19 mouse cellular contexts compared by ENCODE assay signal in the genomic region with DNA sequence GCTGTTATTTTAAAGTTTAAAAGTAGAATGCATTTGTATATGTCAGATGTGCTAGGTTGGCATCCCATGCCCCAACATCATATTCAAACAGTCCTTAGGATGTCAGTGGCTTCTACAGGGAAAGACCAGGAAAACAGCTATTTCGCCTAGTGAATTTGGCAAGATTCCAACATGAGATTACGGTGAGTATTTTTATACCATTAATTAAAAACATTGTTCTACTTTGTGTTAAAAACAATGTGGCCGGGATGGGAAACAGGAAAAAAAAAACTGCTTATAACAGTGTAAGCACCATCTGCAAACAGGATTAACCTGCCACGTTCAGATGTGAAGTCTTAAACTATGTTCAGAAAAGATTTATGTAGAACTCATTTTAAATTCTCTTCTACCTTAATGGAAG. TPM values are rescaled to one million over a fixed set of nuclear protein-coding genes. Genes with fewer than 3 reads are reported as not detected.
DNase-seq lines count a peak whose midpoint lies in the region; ATAC-seq and TF ChIP-seq lines count a peak whose summit lies in the region.
"Had no signal": no experiment of that assay in that cellular context is flagged by ENCODE, and none has a peak within 500 bp of the region (broad histone marks: within the 10 kb centered on the region; RNA-seq: fewer than 3 reads in every experiment).

No protein-coding gene starts in this region.

- no peak for ATAC-seq in heart, embryonic 15.5 days (replicated peaks; ENCODE audit: insufficient number of reproducible peaks, insufficient read depth, low FRiP score, low read depth)
- 0 out of 2 replicates have a peak, but pooled peaks have one; percentile 40 for ATAC-seq in limb, embryonic 12.5 days (ENCODE audit: insufficient number of reproducible peaks, insufficient read depth, low FRiP score, low TSS enrichment, low read depth)
- 0 out of 2 replicates have a peak, but pooled peaks have one; percentile 24 for ATAC-seq in limb, embryonic 14.5 days (ENCODE audit: low FRiP score, low read depth)
- no peak for ATAC-seq in stomach, embryonic 15.5 days (ENCODE audit: insufficient read depth, low FRiP score, low read depth)
- ATAC-seq in liver, embryonic 11.5 days (replicated peaks; ENCODE audit: low FRiP score) = no peak

- H3K4me1 ChIP-seq in heart, embryonic 15.5 days (replicated peaks) = 0 out of 2 replicates have a peak, but pooled peaks cover 4% of the 10 kb centered on the region
- H3K4me1 ChIP-seq in heart, embryonic 10.5 days = 0 out of 2 replicates have a peak, but pooled peaks cover under 1% of the 10 kb centered on the region
- peaks cover 7% of the 10 kb centered on the region; the same call in 1 of the 2 replicates for H3K4me1 ChIP-seq in limb, embryonic 12.5 days (replicated peaks)
- H3K4me1 ChIP-seq in limb, embryonic 10.5 days = peaks cover 8% of the 10 kb centered on the region
- no peaks in the 10 kb centered on the region for H3K4me1 ChIP-seq in limb, embryonic 14.5 days (ENCODE audit: control insufficient read depth, insufficient read depth, low read length)
- H3K4me1 ChIP-seq in stomach, embryonic 15.5 days = no peaks in the 10 kb centered on the region
- no peaks in the 10 kb centered on the region for H3K4me1 ChIP-seq in liver, embryonic 11.5 days (replicated peaks; ENCODE audit: control insufficient read depth, insufficient read depth, low read length)
- H3K4me1 ChIP-seq: hindbrain, embryonic 10.5 days; megakaryocyte, embryonic 14.5 days had no signal

- DNase-seq in heart, embryonic 10.5 days (ENCODE audit: low spot score) = no peak
- DNase-seq in limb, embryonic 10.5 days (ENCODE audit: low spot score) = no peak
- no peak for DNase-seq in limb, embryonic 14.5 days (ENCODE audit: low spot score)
- no peak for DNase-seq in liver, embryonic 11.5 days (ENCODE audit: low spot score)
- DNase-seq: adrenal gland, postnatal 25 days; cerebellum, adult 2 months; layer of hippocampus, adult 9-11 months; liver, postnatal 0 days; right cerebral cortex, adult 18-20 months had no signal

- no peaks in the 10 kb centered on the region for H3K27me3 ChIP-seq in heart, embryonic 15.5 days
- no peaks in the 10 kb centered on the region for H3K27me3 ChIP-seq in heart, embryonic 10.5 days (ENCODE audit: insufficient read depth, poor library complexity, severe bottlenecking)
- no peaks in the 10 kb centered on the region for H3K27me3 ChIP-seq in limb, embryonic 12.5 days
- no peaks in the 10 kb centered on the region for H3K27me3 ChIP-seq in limb, embryonic 10.5 days (ENCODE audit: low read depth, poor library complexity, severe bottlenecking)
- H3K27me3 ChIP-seq in limb, embryonic 14.5 days (ENCODE audit: control insufficient read depth, insufficient read depth, low read length) = no peaks in the 10 kb centered on the region
- no peaks in the 10 kb centered on the region for H3K27me3 ChIP-seq in stomach, embryonic 15.5 days (replicated peaks)
- no peaks in the 10 kb centered on the region for H3K27me3 ChIP-seq in liver, embryonic 11.5 days (replicated peaks; ENCODE audit: control insufficient read depth, insufficient read depth, low read length)
- H3K27me3 ChIP-seq: limb, embryonic 15.5 days; megakaryocyte, embryonic 14.5 days had no signal

- H3K4me3 ChIP-seq in heart, embryonic 15.5 days = no peak overlapping the region
- H3K4me3 ChIP-seq in heart, embryonic 10.5 days = no peak overlapping the region
- no peak overlapping the region for H3K4me3 ChIP-seq in limb, embryonic 12.5 days (replicated peaks)
- no peak overlapping the region for H3K4me3 ChIP-seq in limb, embryonic 10.5 days
- no peak overlapping the region for H3K4me3 ChIP-seq in limb, embryonic 14.5 days (replicated peaks; ENCODE audit: low read length)
- H3K4me3 ChIP-seq in stomach, embryonic 15.5 days (replicated peaks) = no peak overlapping the region
- H3K4me3 ChIP-seq in liver, embryonic 11.5 days (ENCODE audit: low read depth, low read length) = no peak overlapping the region
- H3K4me3 ChIP-seq: hindbrain, embryonic 10.5 days; limb, embryonic 15.5 days; megakaryocyte, embryonic 14.5 days had no signal

- H3K36me3 ChIP-seq in heart, embryonic 15.5 days = no peaks in the 10 kb centered on the region
- 0 out of 2 replicates have a peak, but pooled peaks cover 2% of the 10 kb centered on the region for H3K36me3 ChIP-seq in heart, embryonic 10.5 days
- no peaks in the 10 kb centered on the region for H3K36me3 ChIP-seq in limb, embryonic 12.5 days
- no peaks in the 10 kb centered on the region for H3K36me3 ChIP-seq in limb, embryonic 10.5 days
- no peaks in the 10 kb centered on the region for H3K36me3 ChIP-seq in limb, embryonic 14.5 days (ENCODE audit: control insufficient read depth, insufficient read depth, low read length)
- no peaks in the 10 kb centered on the region for H3K36me3 ChIP-seq in stomach, embryonic 15.5 days
- H3K36me3 ChIP-seq in liver, embryonic 11.5 days (ENCODE audit: control insufficient read depth, insufficient read depth, low read length) = no peaks in the 10 kb centered on the region
- H3K36me3 ChIP-seq: hindbrain, embryonic 10.5 days; limb, embryonic 15.5 days had no signal

- no peak overlapping the region for H3K4me2 ChIP-seq in heart, embryonic 15.5 days
- no peak overlapping the region for H3K4me2 ChIP-seq in limb, embryonic 12.5 days
- no peak overlapping the region for H3K4me2 ChIP-seq in limb, embryonic 14.5 days (replicated peaks; ENCODE audit: low read depth, low read length, severe bottlenecking)
- no peak overlapping the region for H3K4me2 ChIP-seq in stomach, embryonic 15.5 days
- no peak overlapping the region for H3K4me2 ChIP-seq in liver, embryonic 11.5 days
- H3K4me2 ChIP-seq: limb, embryonic 15.5 days had no signal

- H3K9me3 ChIP-seq in heart, embryonic 15.5 days (replicated peaks) = no peaks in the 10 kb centered on the region
- no peaks in the 10 kb centered on the region for H3K9me3 ChIP-seq in heart, embryonic 10.5 days
- H3K9me3 ChIP-seq in limb, embryonic 12.5 days = no peaks in the 10 kb centered on the region
- no peaks in the 10 kb centered on the region for H3K9me3 ChIP-seq in limb, embryonic 10.5 days (replicated peaks)
- no peaks in the 10 kb centered on the region for H3K9me3 ChIP-seq in limb, embryonic 14.5 days (ENCODE audit: control insufficient read depth, low read length)
- H3K9me3 ChIP-seq in stomach, embryonic 15.5 days = no peaks in the 10 kb centered on the region
- H3K9me3 ChIP-seq in liver, embryonic 11.5 days (ENCODE audit: control insufficient read depth, low read length) = no peaks in the 10 kb centered on the region
- H3K9me3 ChIP-seq: hindbrain, embryonic 10.5 days; limb, embryonic 15.5 days; megakaryocyte, embryonic 14.5 days had no signal

- TF ChIP-seq POLR2A in limb, embryonic 14.5 days (IDR thresholded peaks at IDR 0.05; ENCODE audit: borderline replicate concordance, extremely low read depth, insufficient read depth, insufficient read length) = no peak

- 56% methylated on average over 4 of the region's 4 CpGs for WGBS in heart, embryonic 15.5 days
- WGBS in heart, embryonic 10.5 days = 80% methylated on average over 4 of the region's 4 CpGs
- 43% methylated on average over 4 of the region's 4 CpGs for WGBS in limb, embryonic 12.5 days
- 83% methylated on average over 4 of the region's 4 CpGs for WGBS in limb, embryonic 10.5 days
- WGBS in limb, embryonic 14.5 days = 26% methylated on average over 4 of the region's 4 CpGs
- WGBS in stomach, embryonic 15.5 days = 33% methylated on average over 4 of the region's 4 CpGs
- WGBS in liver, embryonic 11.5 days = 84% methylated on average over 4 of the region's 4 CpGs

- H3K9ac ChIP-seq in heart, embryonic 15.5 days = no peak overlapping the region
- H3K9ac ChIP-seq in limb, embryonic 12.5 days (replicated peaks) = no peak overlapping the region
- no peak overlapping the region for H3K9ac ChIP-seq in limb, embryonic 14.5 days (ENCODE audit: low read depth, low read length, severe bottlenecking)
- H3K9ac ChIP-seq in stomach, embryonic 15.5 days = no peak overlapping the region
- H3K9ac ChIP-seq in liver, embryonic 11.5 days (ENCODE audit: low read depth, low read length) = no peak overlapping the region
- H3K9ac ChIP-seq: limb, embryonic 15.5 days; liver, postnatal 0 days had no signal

- peak overlapping the region; percentile 52 for H3K27ac ChIP-seq in heart, embryonic 15.5 days
- H3K27ac ChIP-seq in heart, embryonic 10.5 days = no peak overlapping the region
- H3K27ac ChIP-seq in limb, embryonic 12.5 days = 0 out of 2 replicates have a peak overlapping the region, but pooled peaks have one; percentile 23
- H3K27ac ChIP-seq in limb, embryonic 10.5 days = no peak overlapping the region
- H3K27ac ChIP-seq in limb, embryonic 14.5 days (replicated peaks; ENCODE audit: low read depth, low read length) = no peak overlapping the region
- 0 out of 2 replicates have a peak overlapping the region, but pooled peaks have one; percentile 1 for H3K27ac ChIP-seq in stomach, embryonic 15.5 days
- no peak overlapping the region for H3K27ac ChIP-seq in liver, embryonic 11.5 days (ENCODE audit: low read depth, low read length)
- H3K27ac ChIP-seq: hindbrain, embryonic 10.5 days had no signal

RNA-seq across cellular contexts. Expression of a gene that starts 34.2 kb away (rescaled TPM):
- polyA plus RNA-seq in heart, embryonic 15.5 days (2015; fragmentation: Nextera tagmentation; extraction: Ambion mirVana) = not detected in 2 replicates
- not detected in 2 replicates for polyA plus RNA-seq in heart, embryonic 10.5 days (2016; fragmentation: Nextera tagmentation; extraction: Ambion mirVana)
- not detected in 2 replicates for polyA plus RNA-seq in limb, embryonic 12.5 days (2016; fragmentation: Nextera tagmentation; extraction: Ambion mirVana)
- not detected in 2 replicates for polyA plus RNA-seq in limb, embryonic 10.5 days (2016; fragmentation: Nextera tagmentation; extraction: Ambion mirVana)
- polyA plus RNA-seq in limb, embryonic 14.5 days (2012; rRNA removed) = 0.06 TPM in 1 of 2 replicates, not detected in the other
- 0.11 TPM in 1 of 2 replicates, not detected in the other for polyA plus RNA-seq in limb, embryonic 14.5 days (2014; fragmentation: Nextera tagmentation; extraction: Ambion mirVana)
- not detected in 2 replicates for polyA plus RNA-seq in stomach, embryonic 15.5 days (2015; fragmentation: Nextera tagmentation; extraction: Ambion mirVana)
- not detected in 2 replicates for polyA plus RNA-seq in liver, embryonic 11.5 days (2014; fragmentation: Nextera tagmentation; extraction: Ambion mirVana)
- polyA plus RNA-seq: cerebellum, adult 2 months; cortical plate, adult 2 months; forebrain, embryonic 11.5 days; hindbrain, embryonic 10.5 days; limb, embryonic 15.5 days; liver, postnatal 0 days; midbrain, postnatal 0 days; neural tube, embryonic 11.5 days had no signal

Comparison
In these comparisons a context has a peak if more than half of its experiments do, and no peak if none do; other contexts are left out.
1. H3K27ac ChIP-seq: peak in heart, embryonic 15.5 days (single experiment), limb, embryonic 12.5 days (single experiment) and stomach, embryonic 15.5 days (single experiment); none in heart, embryonic 10.5 days (single experiment), limb, embryonic 10.5 days (single experiment), limb, embryonic 14.5 days (single experiment) and liver, embryonic 11.5 days (single experiment).
2. ATAC-seq: peak in limb, embryonic 12.5 days (single experiment) and limb, embryonic 14.5 days (single experiment); none in heart, embryonic 15.5 days (single experiment), stomach, embryonic 15.5 days (single experiment) and liver, embryonic 11.5 days (single experiment).